ENCODE assay signal across 19 mouse cellular contexts in genomic region chrX:162641764-162642163, GRCm38 (mm10). TPM values are rescaled to one million over a fixed set of nuclear protein-coding genes. Genes with fewer than 3 reads are reported as not detected.
DNase-seq lines count a peak whose midpoint lies in the region; ATAC-seq and TF ChIP-seq lines count a peak whose summit lies in the region.
"Had no signal": no experiment of that assay in that cellular context is flagged by ENCODE, and none has a peak within 500 bp of the region (broad histone marks: within the 10 kb centered on the region; RNA-seq: fewer than 3 reads in every experiment).

No protein-coding gene starts in this region.

- no peak overlapping the region for H3K27ac ChIP-seq in gastrocnemius, adult 2 months
- no peak overlapping the region for H3K27ac ChIP-seq in midbrain, embryonic 14.5 days (replicated peaks; ENCODE audit: low read depth, low read length)
- H3K27ac ChIP-seq in midbrain, embryonic 11.5 days (ENCODE audit: low read depth, low read length) = no peak overlapping the region
- peak overlapping the region; percentile 69 for H3K27ac ChIP-seq in liver, embryonic 12.5 days
- no peak overlapping the region for H3K27ac ChIP-seq in midbrain, postnatal 0 days (ENCODE audit: low read depth, low read length)
- H3K27ac ChIP-seq: neural tube, embryonic 12.5 days; stomach, postnatal 0 days had no signal

- TF ChIP-seq CTCF in gastrocnemius, adult 2 months (IDR thresholded peaks at IDR 0.05) = no peak
- no peak for TF ChIP-seq CTCF in midbrain, postnatal 0 days (IDR thresholded peaks at IDR 0.05)

- H3K4me2 ChIP-seq in midbrain, embryonic 14.5 days (ENCODE audit: low read length) = peak overlapping the region; percentile 57
- H3K4me2 ChIP-seq in midbrain, embryonic 11.5 days = no peak overlapping the region
- H3K4me2 ChIP-seq in liver, embryonic 12.5 days = peak overlapping the region; percentile 93
- peak overlapping the region; percentile 51 for H3K4me2 ChIP-seq in midbrain, postnatal 0 days (ENCODE audit: low read depth, low read length, poor library complexity, severe bottlenecking)

- H3K9me3 ChIP-seq in midbrain, embryonic 14.5 days (ENCODE audit: control insufficient read depth, low read length) = no peaks in the 10 kb centered on the region
- H3K9me3 ChIP-seq in midbrain, embryonic 11.5 days (ENCODE audit: control insufficient read depth, low read length) = no peaks in the 10 kb centered on the region
- H3K9me3 ChIP-seq in liver, embryonic 12.5 days (replicated peaks) = no peaks in the 10 kb centered on the region
- H3K9me3 ChIP-seq in midbrain, postnatal 0 days (ENCODE audit: low read length) = no peaks in the 10 kb centered on the region
- H3K9me3 ChIP-seq: megakaryocyte, embryonic 14.5 days; neural tube, embryonic 12.5 days had no signal

- no peaks in the 10 kb centered on the region for H3K4me1 ChIP-seq in midbrain, embryonic 14.5 days (ENCODE audit: control insufficient read depth, insufficient read depth, low read length)
- 0 out of 2 replicates have a peak, but pooled peaks cover 2% of the 10 kb centered on the region for H3K4me1 ChIP-seq in midbrain, embryonic 11.5 days (ENCODE audit: control insufficient read depth, insufficient read depth, low read length)
- H3K4me1 ChIP-seq in liver, embryonic 12.5 days = peaks cover 16% of the 10 kb centered on the region; the same call in 1 of the 2 replicates
- H3K4me1 ChIP-seq in midbrain, postnatal 0 days (ENCODE audit: insufficient read depth, low read length) = no peaks in the 10 kb centered on the region
- H3K4me1 ChIP-seq: neural tube, embryonic 12.5 days had no signal

- H3K9ac ChIP-seq in midbrain, embryonic 14.5 days (replicated peaks; ENCODE audit: low read length) = no peak overlapping the region
- H3K9ac ChIP-seq in midbrain, embryonic 11.5 days (ENCODE audit: low read length) = no peak overlapping the region
- no peak overlapping the region for H3K9ac ChIP-seq in liver, embryonic 12.5 days
- no peak overlapping the region for H3K9ac ChIP-seq in midbrain, postnatal 0 days (replicated peaks; ENCODE audit: low read length, poor library complexity, severe bottlenecking)
- H3K9ac ChIP-seq: neural tube, embryonic 12.5 days had no signal

- H3K4me3 ChIP-seq in gastrocnemius, adult 2 months = peak overlapping the region; percentile 81
- peak overlapping the region; percentile 56 for H3K4me3 ChIP-seq in midbrain, embryonic 14.5 days (replicated peaks; ENCODE audit: low read depth, low read length)
- H3K4me3 ChIP-seq in midbrain, embryonic 11.5 days (ENCODE audit: low read depth, low read length) = no peak overlapping the region
- no peak overlapping the region; the same call in 1 of the 2 replicates for H3K4me3 ChIP-seq in liver, embryonic 12.5 days
- H3K4me3 ChIP-seq in midbrain, postnatal 0 days (ENCODE audit: low read depth, low read length) = peak overlapping the region; percentile 60
- H3K4me3 ChIP-seq: megakaryocyte, embryonic 14.5 days; neural tube, embryonic 12.5 days had no signal

- H3K27me3 ChIP-seq in midbrain, embryonic 14.5 days (ENCODE audit: control insufficient read depth, insufficient read depth, low read length) = no peaks in the 10 kb centered on the region; the same call in 1 of the 2 replicates
- peaks cover 11% of the 10 kb centered on the region; the same call in 1 of the 2 replicates for H3K27me3 ChIP-seq in midbrain, embryonic 11.5 days (ENCODE audit: control insufficient read depth, insufficient read depth, low read length)
- H3K27me3 ChIP-seq in liver, embryonic 12.5 days (replicated peaks) = peaks cover 11% of the 10 kb centered on the region; the same call in 1 of the 2 replicates
- no peaks in the 10 kb centered on the region for H3K27me3 ChIP-seq in midbrain, postnatal 0 days (ENCODE audit: insufficient read depth, low read length)

- DNase-seq in gastrocnemius, adult 2 months = no peak
- no peak for DNase-seq in gastrocnemius, postnatal 36 days
- no peak for DNase-seq in midbrain, embryonic 14.5 days
- no peak for DNase-seq in midbrain, embryonic 11.5 days (ENCODE audit: low spot score, missing footprints)
- DNase-seq in midbrain, postnatal 0 days (ENCODE audit: low spot score) = no peak
- DNase-seq in adipocyte (ENCODE audit: low spot score) = no peak
- DNase-seq in frontal cortex, postnatal 25 days (ENCODE audit: low spot score in 2 of 2) = no peak
- DNase-seq: cerebellum, adult 18-20 months; embryo, embryonic 11 days; kidney, postnatal 10 days; layer of hippocampus, adult 9-11 months; lung, adult 2 months; retina, postnatal 1 day; thymus, postnatal 25 days had no signal

- 77% methylated on average over 4 of the region's 4 CpGs for WGBS in midbrain, embryonic 14.5 days
- 80% methylated on average over 4 of the region's 4 CpGs for WGBS in midbrain, embryonic 11.5 days
- WGBS in liver, embryonic 12.5 days (ENCODE audit: insufficient replicate concordance) = 47% methylated on average over 4 of the region's 4 CpGs
- WGBS in midbrain, postnatal 0 days = 59% methylated on average over 4 of the region's 4 CpGs

- ATAC-seq in midbrain, embryonic 14.5 days (ENCODE audit: low FRiP score, low TSS enrichment) = no peak
- ATAC-seq in midbrain, embryonic 11.5 days (ENCODE audit: low FRiP score) = no peak
- peak; percentile 49; the same call in 1 of the 2 replicates for ATAC-seq in liver, embryonic 12.5 days
- ATAC-seq in midbrain, postnatal 0 days (ENCODE audit: low FRiP score) = no peak
- ATAC-seq: inflammation-experienced regulatory T-cells, adult 6 months had no signal

- intact Hi-C loops in gastrocnemius, adult 2 months (cut with DNase I) = no loop called here
- intact Hi-C loops in gastrocnemius, postnatal 36 days (cut with DNase I) = no loop called here

- H3K36me3 ChIP-seq in midbrain, embryonic 14.5 days (ENCODE audit: control insufficient read depth, insufficient read depth, low read length) = no peaks in the 10 kb centered on the region
- no peaks in the 10 kb centered on the region for H3K36me3 ChIP-seq in midbrain, embryonic 11.5 days (ENCODE audit: control insufficient read depth, insufficient read depth, low read length)
- no peaks in the 10 kb centered on the region for H3K36me3 ChIP-seq in liver, embryonic 12.5 days
- H3K36me3 ChIP-seq in midbrain, postnatal 0 days (ENCODE audit: insufficient read depth, low read length) = no peaks in the 10 kb centered on the region
- H3K36me3 ChIP-seq: neural tube, embryonic 12.5 days had no signal

RNA-seq across cellular contexts. Expression of gene Reps2, which starts 1.7 kb away (rescaled TPM):
- under 1 TPM; 0.92 to 0.95 TPM for total RNA-seq in gastrocnemius, adult 2 months (2021)
- total RNA-seq in gastrocnemius, postnatal 36 days (2021) = 1 to 10 TPM in 1 of 2 experiments, under 1 TPM in 1; 0.99 to 1.1 TPM
- 4.3 and 4.9 TPM in 2 replicates for polyA plus RNA-seq in midbrain, embryonic 14.5 days (2014; fragmentation: Nextera tagmentation; extraction: Ambion mirVana)
- polyA plus RNA-seq in midbrain, embryonic 11.5 days (2014; fragmentation: Nextera tagmentation; extraction: Ambion mirVana) = 0.70 and 0.76 TPM in 2 replicates
- 1.1 and 1.4 TPM in 2 replicates for polyA plus RNA-seq in liver, embryonic 12.5 days (2016; fragmentation: Nextera tagmentation; extraction: Ambion mirVana)
- total RNA-seq in midbrain, postnatal 0 days (2014; rRNA removed) = 16.5 and 21.1 TPM in 2 replicates
- polyA plus RNA-seq in midbrain, postnatal 0 days (2015; fragmentation: Nextera tagmentation; extraction: Ambion mirVana) = 2.2 and 3.0 TPM in 2 replicates
- polyA plus RNA-seq: inflammation-experienced regulatory T-cells, adult 6 months had no signal

Comparison
In these comparisons a context has a peak if more than half of its experiments do, and no peak if none do; other contexts are left out.
1. H3K4me3 ChIP-seq: peak in gastrocnemius, adult 2 months (single experiment), midbrain, embryonic 14.5 days (single experiment) and midbrain, postnatal 0 days (single experiment); none in midbrain, embryonic 11.5 days (single experiment) and liver, embryonic 12.5 days (single experiment).